Mouse (Mus musculus) midbrain, embryonic 14.5 days (tissue): ENCODE results near the gene Pip5k1a. TPM values are rescaled to one million over a fixed set of nuclear protein-coding genes. Genes with fewer than 3 reads are reported as not detected.
"Not testable (repeated sequence)": the region's sequence is repeated elsewhere in the genome, so short reads cannot be mapped to it uniquely, and the experiment has no call there.

ENCODE experiments used
- ATAC-seq: fragments of 200-750 bp; cut with Nextera tagmentation; 2 replicates; pipeline ENCODE4 v1.8.0; 2017; ENCODE audit warnings: moderate number of reproducible peaks, moderate library complexity; ENCODE audit not compliant: low FRiP score, low TSS enrichment
- DNase-seq: peaks from one replicate; pipeline ENCODE4 v3.0.0-alpha.2; 2015
- H3K27ac ChIP-seq: fragments of 300-500 bp; sonication (generic); replicated peaks from 2 replicates; pipeline ENCODE4 v1.5.1; 2014; ENCODE audit warnings: mild to moderate bottlenecking, low read depth, low read length, moderate library complexity
- H3K27me3 ChIP-seq: fragments of 300-500 bp; sonication (generic); 2 replicates; pipeline ENCODE4 v1.6.1; 2014; ENCODE audit warnings: low read length, control low read depth, mixed read lengths; ENCODE audit not compliant: control insufficient read depth, insufficient read depth
- H3K36me3 ChIP-seq: fragments of 300-500 bp; sonication (generic); 2 replicates; pipeline ENCODE4 v1.6.1; 2014; ENCODE audit warnings: low read length, control low read depth; ENCODE audit not compliant: control insufficient read depth, insufficient read depth
- H3K4me1 ChIP-seq: fragments of 300-500 bp; sonication (generic); 2 replicates; pipeline ENCODE4 v1.6.1; 2014; ENCODE audit warnings: mild to moderate bottlenecking, antibody characterized with exemption, low read length, control low read depth; ENCODE audit not compliant: control insufficient read depth, insufficient read depth
- H3K4me2 ChIP-seq: fragments of 300-500 bp; sonication (generic); 2 replicates; pipeline ENCODE4 v1.6.1; 2014; ENCODE audit warnings: mild to moderate bottlenecking, low read length, moderate library complexity
- H3K4me3 ChIP-seq: fragments of 300-500 bp; sonication (generic); replicated peaks from 2 replicates; pipeline ENCODE4 v1.5.1; 2014; ENCODE audit warnings: low read depth, low read length
- H3K9ac ChIP-seq: fragments of 300-500 bp; sonication (generic); replicated peaks from 2 replicates; pipeline ENCODE4 v1.6.1; 2014; ENCODE audit warnings: mild to moderate bottlenecking, low read length, moderate library complexity
- H3K9me3 ChIP-seq: fragments of 300-500 bp; sonication (generic); 2 replicates; pipeline ENCODE4 v1.6.1; 2016; ENCODE audit warnings: low read length, control low read depth, mixed read lengths; ENCODE audit not compliant: control insufficient read depth
- WGBS: fragments of 180-500 bp; shearing (Covaris S2); extraction: QIAGEN DNeasy Blood & Tissue Kit; methylation state at CpG from one replicate; pipeline ENCODE4 v1.1.7; 2014; 5-methylcytosine and 5-hydroxymethylcytosine counted together
- polyA plus RNA-seq: library from polyadenylated mRNA; unstranded; fragments of >200 nt; fragmentation: Nextera tagmentation; extraction: Ambion mirVana; gene quantifications from 2 replicates; pipeline ENCODE4 v1.2.1, GENCODE M21; 2014

Pip5k1a gene
- polyA plus RNA-seq, 1 experiment from 2014 or later, result 15.0 TPM

GRCm38 (mm10) chr3:95139586-95140288 is 33.0 kb upstream of the Pip5k1a start:
- Histone ChIP-seq H3K36me3 (peaks cover 24% of the 10 kb centered on the region), H3K4me2 (no peak overlapping the region), H3K4me3 (no peak overlapping the region), H3K9ac (no peak overlapping the region), H3K27ac (no peak overlapping the region), H3K27me3 (no peaks in the 10 kb centered on the region), H3K9me3 (no peaks in the 10 kb centered on the region), H3K4me1 (peaks cover 10% of the 10 kb centered on the region; the same call in 1 of the 2 replicates)
- ATAC-seq (no peak), DNase-seq (no peak)
- WGBS, result 75% methylated on average over 25 of the region's 25 CpGs

- H3K4me3 ChIP-seq, result no peak overlapping the region
- no peak overlapping the region for H3K9ac ChIP-seq
- H3K36me3 ChIP-seq, result peaks cover 22% of the 10 kb centered on the region
- no peak overlapping the region for H3K4me2 ChIP-seq
- H3K27ac ChIP-seq, result no peak overlapping the region
- no peak for ATAC-seq
- H3K9me3 ChIP-seq, result no peaks in the 10 kb centered on the region
- 90% methylated on average over 3 of the region's 3 CpGs for WGBS
- DNase-seq, result no peak
- peaks cover 17% of the 10 kb centered on the region for H3K4me1 ChIP-seq
- no peaks in the 10 kb centered on the region for H3K27me3 ChIP-seq
Observed at GRCm38 (mm10) chr3:95136336-95136735, 29.6 kb upstream of the Pip5k1a start.

- peaks cover 22% of the 10 kb centered on the region for H3K36me3 ChIP-seq
- peak overlapping the region; percentile 59 for H3K4me2 ChIP-seq
- peaks cover 17% of the 10 kb centered on the region for H3K4me1 ChIP-seq
- H3K27ac ChIP-seq, result no peak overlapping the region
- DNase-seq (no peak), ATAC-seq (no peak)
- 91% methylated on average over 7 of the region's 7 CpGs for WGBS
- H3K9ac ChIP-seq, result no peak overlapping the region
- H3K4me3 ChIP-seq, result peak overlapping the region; percentile 30
- no peaks in the 10 kb centered on the region for H3K9me3 ChIP-seq
- H3K27me3 ChIP-seq, result no peaks in the 10 kb centered on the region
Observed at GRCm38 (mm10) chr3:95135433-95136052, 28.8 kb upstream of the Pip5k1a start.

GRCm38 (mm10) chr3:95135023-95135422 is 28.3 kb upstream of the Pip5k1a start:
- DNase-seq, result peak; percentile 28
- 33% methylated on average over 6 of the region's 6 CpGs for WGBS
- no peak for ATAC-seq

GRCm38 (mm10) chr3:95134133-95134532 is 27.4 kb upstream of the Pip5k1a start:
- peaks cover 24% of the 10 kb centered on the region for H3K36me3 ChIP-seq
- not testable (repeated sequence) for DNase-seq, H3K9me3 ChIP-seq, H3K4me2 ChIP-seq, H3K27me3 ChIP-seq, H3K9ac ChIP-seq, H3K27ac ChIP-seq
- H3K4me3 ChIP-seq, result peak overlapping the region; percentile 52
- H3K4me1 ChIP-seq, result peaks cover 17% of the 10 kb centered on the region
- no CpG with 5 or more reads among the region's 12 CpGs for WGBS
- ATAC-seq, result peak; percentile 51

More at GRCm38 (mm10) chr3:95135023-95135422, 28.3 kb upstream of the Pip5k1a start:
- peak overlapping the region; percentile 30 for H3K4me3 ChIP-seq
- H3K9me3 ChIP-seq, result no peaks in the 10 kb centered on the region
- H3K4me1 ChIP-seq, result peaks cover 17% of the 10 kb centered on the region
- peak overlapping the region; percentile 59 for H3K4me2 ChIP-seq
- no peak overlapping the region for H3K27ac ChIP-seq
- no peak overlapping the region; the same call in 1 of the 2 replicates for H3K9ac ChIP-seq
- H3K27me3 ChIP-seq, result no peaks in the 10 kb centered on the region
- H3K36me3 ChIP-seq, result peaks cover 22% of the 10 kb centered on the region

GRCm38 (mm10) chr3:95133680-95134101 is 27.0 kb upstream of the Pip5k1a start, which contains the start of the genes Scnm1 and Lysmd1:
Gene Scnm1 (minus strand): TSS chr3:95134011.
Gene Lysmd1 (plus strand): TSS chr3:95134088.
- Histone ChIP-seq H3K27ac (peak within 1 kb of the TSS; percentile 62), H3K4me3 (peak within 1 kb of the TSS; percentile 52), H3K36me3 (peaks cover 26% of the 10 kb centered on the region), H3K9me3 (no peaks in the 10 kb centered on the region), H3K9ac (peak within 1 kb of the TSS; percentile 59), H3K27me3 (no peaks in the 10 kb centered on the region), H3K4me1 (peaks cover 17% of the 10 kb centered on the region), H3K4me2 (peak within 1 kb of the TSS; percentile 73)
- DNase-seq (peak; percentile 97), ATAC-seq (peak; percentile 92)
- WGBS, result under 1% methylated on average over 20 of the region's 20 CpGs

- Histone ChIP-seq H3K9me3 (no peaks in the 10 kb centered on the region), H3K27ac (peak overlapping the region; percentile 62; the same call in 1 of the 2 replicates), H3K4me3 (peak overlapping the region; percentile 52), H3K4me2 (peak overlapping the region; percentile 73), H3K36me3 (peaks cover 26% of the 10 kb centered on the region), H3K4me1 (peaks cover 17% of the 10 kb centered on the region), H3K27me3 (no peaks in the 10 kb centered on the region), H3K9ac (peak overlapping the region; percentile 59)
- DNase-seq (no peak), ATAC-seq (no peak)
- 61% methylated on average over 11 of the region's 11 CpGs for WGBS
Observed at GRCm38 (mm10) chr3:95133176-95133575, 26.4 kb upstream of the Pip5k1a start.

- H3K4me1 ChIP-seq, result peaks cover 17% of the 10 kb centered on the region
- 86% methylated on average over 2 of the region's 2 CpGs for WGBS
Observed at GRCm38 (mm10) chr3:95132389-95132788, 25.7 kb upstream of the Pip5k1a start.

More at GRCm38 (mm10) chr3:95132389-95132788, 25.7 kb upstream of the Pip5k1a start:
- H3K9me3 ChIP-seq, H3K4me3 ChIP-seq, DNase-seq, H3K27me3 ChIP-seq, H3K27ac ChIP-seq, ATAC-seq, H3K9ac ChIP-seq: not testable (repeated sequence)
- Histone ChIP-seq H3K4me2 (peak overlapping the region; percentile 73; the same call in 1 of the 2 replicates), H3K36me3 (peaks cover 23% of the 10 kb centered on the region)
